Mouse (Mus musculus) CH12.LX (cell line): ENCODE measurements at regions not wholly inside any gene's neighbourhood (a gene's known extent, or its start where the extent isn't known, plus 50 kb on each side); places are given as distances from the start of the nearest gene placed in this dataset.

ENCODE experiments used
- CTCF ChIP-seq, 2 experiments: IDR thresholded peaks in 1 of 2; conservative IDR thresholded peaks in 1 of 2; 2 replicates each; pipeline ENCODE4 v1.5.1; 2011 to 2012; ENCODE audit warnings: low read depth in 2 of 2, low read length in 2 of 2, improper control_type of control experiment in 1 of 2, inconsistent platforms in 1 of 2, mild to moderate bottlenecking in 1 of 2, moderate library complexity in 1 of 2
- E2F4 ChIP-seq: IDR thresholded peaks from 2 replicates; pipeline ENCODE4 v1.6.1; 2011; ENCODE audit warnings: low read depth, low read length, improper control_type of control experiment; ENCODE audit not compliant: insufficient replicate concordance
- JUND ChIP-seq: conservative IDR thresholded peaks from 2 replicates; pipeline ENCODE4 v1.6.1; 2011; ENCODE audit warnings: low read depth, low read length, improper control_type of control experiment
- MAX ChIP-seq: IDR thresholded peaks from 2 replicates; pipeline ENCODE4 v1.6.1; 2011; ENCODE audit warnings: low read length, improper control_type of control experiment
- POLR2A ChIP-seq: IDR thresholded peaks from 2 replicates; pipeline ENCODE4 v1.6.1; 2011; ENCODE audit warnings: low read depth, mild to moderate bottlenecking, improper control_type of control experiment, low read length
- RAD21 ChIP-seq: IDR thresholded peaks from 2 replicates; pipeline ENCODE4 v1.6.1; 2011; ENCODE audit warnings: low read depth, mild to moderate bottlenecking, low read length, improper control_type of control experiment, moderate library complexity
- SMC3 ChIP-seq: IDR thresholded peaks from 2 replicates; pipeline ENCODE4 v1.6.1; 2011; ENCODE audit warnings: low read depth, low read length, improper control_type of control experiment
- UBTF ChIP-seq: IDR thresholded peaks from 2 replicates; pipeline ENCODE4 v1.6.1; 2012; ENCODE audit warnings: low read depth, mild to moderate bottlenecking, inconsistent platforms, low read length, improper control_type of control experiment, moderate library complexity
- USF1 ChIP-seq: IDR thresholded peaks from 2 replicates; pipeline ENCODE4 v1.6.1; 2014; ENCODE audit warnings: low read depth, mild to moderate bottlenecking, inconsistent platforms, low read length, improper control_type of control experiment
- ZKSCAN1 ChIP-seq: IDR thresholded peaks from 2 replicates; pipeline ENCODE4 v1.6.1; 2012; ENCODE audit warnings: low read depth, inconsistent platforms, low read length, improper control_type of control experiment, borderline replicate concordance
- ZMIZ1 ChIP-seq: IDR thresholded peaks from 2 replicates; pipeline ENCODE4 v1.6.1; 2012; ENCODE audit warnings: low read depth, mild to moderate bottlenecking, inconsistent platforms, low read length, improper control_type of control experiment

DNA sequence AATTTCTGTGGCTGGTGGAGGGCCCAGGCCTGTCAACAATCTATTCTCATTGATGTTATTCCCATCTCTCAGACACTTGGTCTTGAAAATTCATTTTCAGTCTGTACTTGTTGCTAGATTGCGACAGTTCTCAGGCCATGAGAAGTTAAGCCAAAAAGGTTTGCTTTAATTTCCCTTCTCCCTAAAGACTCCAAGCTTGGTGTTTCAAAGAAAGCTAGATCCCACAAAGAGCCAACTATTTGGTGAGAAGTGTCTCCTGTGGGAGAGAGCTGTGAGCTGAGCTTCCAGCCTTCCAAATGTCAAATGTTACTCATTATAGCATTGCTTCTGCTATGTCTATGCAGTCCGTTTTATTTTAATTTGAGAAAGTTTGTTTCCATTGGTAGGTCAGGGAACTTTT lies 169.7 kb downstream of the Snx13 start:
- TF ChIP-seq E2F4, result no peak
- TF ChIP-seq POLR2A, result no peak
- no peak for TF ChIP-seq RAD21
- no peak for TF ChIP-seq SMC3
- no peak for TF ChIP-seq CTCF (conservative IDR thresholded peaks at IDR 0.05 in 1 of 2, IDR thresholded peaks at IDR 0.05 in 1 of 2; ENCODE audit: low read depth in 2 of 2, low read length in 2 of 2)
- no peak for TF ChIP-seq JUND
- TF ChIP-seq ZKSCAN1, result no peak
- TF ChIP-seq MAX, result no peak
- TF ChIP-seq USF1, result no peak
- TF ChIP-seq UBTF, result no peak
- no peak for TF ChIP-seq ZMIZ1
